16 mouse cellular contexts compared by ENCODE assay signal in the genomic region with DNA sequence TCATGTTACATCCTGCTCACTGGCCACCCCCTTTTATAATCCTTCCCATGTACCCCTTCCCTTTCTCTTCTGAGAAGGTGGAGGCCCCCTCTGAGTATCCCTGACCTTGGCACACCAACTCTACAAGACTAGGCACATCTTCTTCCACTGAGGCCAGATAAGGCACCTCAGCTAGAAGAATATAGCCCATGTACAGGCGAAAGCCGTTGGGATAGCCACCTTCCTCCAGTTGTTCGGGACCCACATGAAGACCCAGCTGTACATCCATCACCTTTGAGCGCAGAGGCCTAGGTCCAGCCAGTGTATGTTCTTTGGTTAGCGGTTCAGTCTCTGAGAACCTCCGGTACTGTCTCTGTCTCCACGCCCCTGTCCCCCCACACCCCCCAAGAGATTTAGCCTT.
"Had no signal": no experiment of that assay in that cellular context is flagged by ENCODE, and none has a peak within 500 bp of the region (broad histone marks: within the 10 kb centered on the region; RNA-seq: fewer than 3 reads in every experiment).

No protein-coding gene starts in this region.

- H3K9ac ChIP-seq: neural tube, embryonic 13.5 days; neural tube, embryonic 15.5 days; stomach, embryonic 15.5 days had no signal

- H3K4me3 ChIP-seq: neural tube, embryonic 13.5 days; neural tube, embryonic 15.5 days; stomach, embryonic 15.5 days had no signal

- H3K27ac ChIP-seq: neural tube, embryonic 13.5 days; neural tube, embryonic 15.5 days; stomach, embryonic 15.5 days; stomach, postnatal 0 days had no signal

- H3K36me3 ChIP-seq: neural tube, embryonic 13.5 days; neural tube, embryonic 15.5 days; stomach, embryonic 15.5 days had no signal

- H3K4me2 ChIP-seq: neural tube, embryonic 13.5 days; neural tube, embryonic 15.5 days; stomach, embryonic 15.5 days had no signal

- DNase-seq: retina, postnatal 1 day; right cerebral cortex, adult 18-20 months; right cerebral cortex, postnatal 14 days; right cerebral cortex, postnatal 25 days; right cerebral cortex, postnatal 4 days; spleen, adult 18-20 months; thymus, adult 18-20 months; thymus, adult 2 months; thymus, postnatal 14 days; thymus, postnatal 25 days; thymus, postnatal 36 days; thymus, postnatal 4 days had no signal

- H3K4me1 ChIP-seq: neural tube, embryonic 15.5 days; stomach, embryonic 15.5 days had no signal

- H3K27me3 ChIP-seq: neural tube, embryonic 13.5 days; neural tube, embryonic 15.5 days; stomach, embryonic 15.5 days had no signal

- H3K9me3 ChIP-seq: neural tube, embryonic 13.5 days; neural tube, embryonic 15.5 days; stomach, embryonic 15.5 days had no signal
